Mouse (Mus musculus): ENCODE measurements around the gene Xpa.
A peak's percentile ranks its signal among the peaks of the same experiment; 100 is the strongest.
"Not testable (repeated sequence)": the region's sequence is repeated elsewhere in the genome, so short reads cannot be mapped to it uniquely, and the experiment has no call there.

The Xpa gene

GRCm38 (mm10) chr4:46195781-46196487 lies at the start of gene Xpa:
Xpa (minus strand) TSS chr4:46196311.
- peak; percentile 94 for DNase-seq (ENCODE audit: extremely low spot score, low read depth, low spot score)

- DNase-seq (ENCODE audit: extremely low spot score, low read depth, low spot score) = no peak
These were observed 39.8 kb upstream of the Xpa start for GRCm38 (mm10) chr4:46235871-46236270.

- DNase-seq (ENCODE audit: extremely low spot score, low read depth, low spot score) = no peak
These were observed 38.6 kb upstream of the Xpa start for GRCm38 (mm10) chr4:46234739-46235138.

GRCm38 (mm10) chr4:46226972-46227535 lies 30.9 kb upstream of the Xpa start:
- no peak for DNase-seq (ENCODE audit: extremely low spot score, low read depth, low spot score)

- DNase-seq (ENCODE audit: extremely low spot score, low read depth, low spot score) = no peak
These were observed 25.0 kb upstream of the Xpa start for GRCm38 (mm10) chr4:46221090-46221489.

GRCm38 (mm10) chr4:46202562-46203126 lies 6.5 kb upstream of the Xpa start:
- DNase-seq (ENCODE audit: extremely low spot score, low read depth, low spot score) = no peak

- DNase-seq (ENCODE audit: extremely low spot score, low read depth, low spot score) = peak; percentile 58
These were observed 5.9 kb upstream of the Xpa start for GRCm38 (mm10) chr4:46201834-46202561.

- DNase-seq (ENCODE audit: extremely low spot score, low read depth, low spot score) = no peak
These were observed 2.0 kb upstream of the Xpa start for GRCm38 (mm10) chr4:46198064-46198463.

GRCm38 (mm10) chr4:46196513-46196912 lies 402 bp upstream of the Xpa start:
- peak; percentile 20 for DNase-seq (ENCODE audit: extremely low spot score, low read depth, low spot score)

GRCm38 (mm10) chr4:46192011-46192410 lies 4.1 kb downstream of the Xpa start:
- not testable (repeated sequence) for DNase-seq (ENCODE audit: extremely low spot score, low read depth, low spot score)

GRCm38 (mm10) chr4:46186466-46186865 lies 9.6 kb downstream of the Xpa start:
- no peak for DNase-seq (ENCODE audit: extremely low spot score, low read depth, low spot score)

- DNase-seq (ENCODE audit: extremely low spot score, low read depth, low spot score) = no peak
These were observed 10.2 kb downstream of the Xpa start for GRCm38 (mm10) chr4:46185890-46186289.

GRCm38 (mm10) chr4:46185423-46185822 lies 10.7 kb downstream of the Xpa start:
- no peak for DNase-seq (ENCODE audit: extremely low spot score, low read depth, low spot score)

- DNase-seq (ENCODE audit: extremely low spot score, low read depth, low spot score) = no peak
These were observed 13.9 kb downstream of the Xpa start for GRCm38 (mm10) chr4:46182181-46182580.

- peak; percentile 62 for DNase-seq (ENCODE audit: extremely low spot score, low read depth, low spot score)
These were observed 14.9 kb downstream of the Xpa start for GRCm38 (mm10) chr4:46181168-46181567.

GRCm38 (mm10) chr4:46177496-46177895 lies 18.6 kb downstream of the Xpa start:
- no peak for DNase-seq (ENCODE audit: extremely low spot score, low read depth, low spot score)

- DNase-seq (ENCODE audit: extremely low spot score, low read depth, low spot score) = no peak
These were observed 19.1 kb downstream of the Xpa start for GRCm38 (mm10) chr4:46177018-46177417.

- no peak for DNase-seq (ENCODE audit: extremely low spot score, low read depth, low spot score)
These were observed 19.8 kb downstream of the Xpa start for GRCm38 (mm10) chr4:46176313-46176712.

GRCm38 (mm10) chr4:46171761-46172160 lies 24.4 kb downstream of the Xpa start:
- DNase-seq (ENCODE audit: extremely low spot score, low read depth, low spot score) = no peak

- no peak for DNase-seq (ENCODE audit: extremely low spot score, low read depth, low spot score)
These were observed 30.3 kb downstream of the Xpa start for GRCm38 (mm10) chr4:46165831-46166230.

GRCm38 (mm10) chr4:46164027-46164426 lies 32.1 kb downstream of the Xpa start:
- DNase-seq (ENCODE audit: extremely low spot score, low read depth, low spot score) = no peak
